8 mouse cellular contexts compared by ENCODE assay signal in genomic region chr2:113440326-113441197, GRCm38 (mm10).
DNase-seq lines count a peak whose midpoint lies in the region; ATAC-seq and TF ChIP-seq lines count a peak whose summit lies in the region.

No protein-coding gene starts in this region.

- no peaks in the 10 kb centered on the region for H3K27me3 ChIP-seq in forebrain, embryonic 11.5 days (ENCODE audit: control insufficient read depth, insufficient read depth, low read length)
- H3K27me3 ChIP-seq in limb, embryonic 10.5 days (ENCODE audit: low read depth, poor library complexity, severe bottlenecking): no peaks in the 10 kb centered on the region
- H3K27me3 ChIP-seq in midbrain, embryonic 10.5 days (ENCODE audit: low read depth, poor library complexity, severe bottlenecking): peaks cover 23% of the 10 kb centered on the region
- no peaks in the 10 kb centered on the region for H3K27me3 ChIP-seq in stomach, postnatal 0 days (ENCODE audit: control insufficient read depth, insufficient read depth, low read length)

- TF ChIP-seq CTCF in stomach, postnatal 0 days (IDR thresholded peaks at IDR 0.05; ENCODE audit: low read depth): no peak

- 0 out of 2 replicates have a peak overlapping the region, but pooled peaks have one; percentile 12 for H3K9ac ChIP-seq in forebrain, embryonic 11.5 days (ENCODE audit: low read length)
- H3K9ac ChIP-seq in stomach, postnatal 0 days (ENCODE audit: low read length): peak overlapping the region; percentile 59

- H3K4me1 ChIP-seq in forebrain, embryonic 11.5 days (replicated peaks; ENCODE audit: control insufficient read depth, insufficient read depth, low read length): peaks cover 1% of the 10 kb centered on the region; the same call in 1 of the 2 replicates
- H3K4me1 ChIP-seq in limb, embryonic 10.5 days: peaks cover 27% of the 10 kb centered on the region
- peaks cover 38% of the 10 kb centered on the region for H3K4me1 ChIP-seq in midbrain, embryonic 10.5 days
- 0 out of 2 replicates have a peak, but pooled peaks cover 3% of the 10 kb centered on the region for H3K4me1 ChIP-seq in stomach, postnatal 0 days (replicated peaks; ENCODE audit: control insufficient read depth, insufficient read depth)

- 15% methylated on average over 22 of the region's 22 CpGs for WGBS in forebrain, embryonic 11.5 days
- 3% methylated on average over 22 of the region's 22 CpGs for WGBS in limb, embryonic 10.5 days
- 15% methylated on average over 22 of the region's 22 CpGs for WGBS in midbrain, embryonic 10.5 days
- WGBS in stomach, postnatal 0 days: 11% methylated on average over 22 of the region's 22 CpGs

- peak; percentile 45 for ATAC-seq in forebrain, embryonic 11.5 days (replicated peaks; ENCODE audit: low FRiP score)
- peak; percentile 96 for ATAC-seq in stomach, postnatal 0 days (ENCODE audit: low FRiP score, low TSS enrichment)

- H3K4me2 ChIP-seq in forebrain, embryonic 11.5 days (ENCODE audit: low read depth, low read length, severe bottlenecking): peak overlapping the region; percentile 43
- H3K4me2 ChIP-seq in stomach, postnatal 0 days (replicated peaks; ENCODE audit: low read depth): peak overlapping the region; percentile 56

- H3K27ac ChIP-seq in forebrain, embryonic 11.5 days (ENCODE audit: low read depth, low read length): no peak overlapping the region
- H3K27ac ChIP-seq in limb, embryonic 10.5 days: peak overlapping the region; percentile 89
- H3K27ac ChIP-seq in midbrain, embryonic 10.5 days (replicated peaks): peak overlapping the region; percentile 46; the same call in 1 of the 2 replicates
- peak overlapping the region; percentile 92 for H3K27ac ChIP-seq in stomach, postnatal 0 days (replicated peaks)

- H3K36me3 ChIP-seq in forebrain, embryonic 11.5 days (ENCODE audit: control insufficient read depth, insufficient read depth, low read length): no peaks in the 10 kb centered on the region
- no peaks in the 10 kb centered on the region for H3K36me3 ChIP-seq in limb, embryonic 10.5 days
- no peaks in the 10 kb centered on the region for H3K36me3 ChIP-seq in midbrain, embryonic 10.5 days
- H3K36me3 ChIP-seq in stomach, postnatal 0 days (ENCODE audit: control insufficient read depth, insufficient read depth, low read length): no peaks in the 10 kb centered on the region

- H3K4me3 ChIP-seq in forebrain, embryonic 11.5 days (ENCODE audit: low read depth, low read length): 0 out of 2 replicates have a peak overlapping the region, but pooled peaks have one; percentile 5
- H3K4me3 ChIP-seq in limb, embryonic 10.5 days: peak overlapping the region; percentile 50
- peak overlapping the region; percentile 44 for H3K4me3 ChIP-seq in midbrain, embryonic 10.5 days
- H3K4me3 ChIP-seq in stomach, postnatal 0 days (ENCODE audit: low read depth, low read length): peak overlapping the region; percentile 34

- DNase-seq in thymus, postnatal 25 days: peak; percentile 1
- no peak for DNase-seq in thymus, postnatal 0 days (ENCODE audit: low spot score)
- DNase-seq in forebrain, embryonic 11.5 days (ENCODE audit: low spot score): no peak
- peak; percentile 38 for DNase-seq in heart, postnatal 4 days
- DNase-seq in limb, embryonic 10.5 days (ENCODE audit: low spot score): peak; percentile 66
- peak; percentile 34 for DNase-seq in midbrain, embryonic 10.5 days (ENCODE audit: low spot score)
- peak; percentile 86 for DNase-seq in stomach, postnatal 0 days (ENCODE audit: low spot score)
- no peak for DNase-seq in left cerebral cortex, adult 9 months (ENCODE audit: low spot score in 2 of 2)

- no peaks in the 10 kb centered on the region for H3K9me3 ChIP-seq in forebrain, embryonic 11.5 days (ENCODE audit: control insufficient read depth, low read length)
- H3K9me3 ChIP-seq in limb, embryonic 10.5 days (replicated peaks): no peaks in the 10 kb centered on the region
- no peaks in the 10 kb centered on the region for H3K9me3 ChIP-seq in midbrain, embryonic 10.5 days (replicated peaks)
- no peaks in the 10 kb centered on the region for H3K9me3 ChIP-seq in stomach, postnatal 0 days (ENCODE audit: control insufficient read depth, low read length)

- TF ChIP-seq EP300 in stomach, postnatal 0 days (optimal IDR thresholded peaks at IDR 0.05): no peak

Comparison
In these comparisons a context has a peak if more than half of its experiments do, and no peak if none do; other contexts are left out.
1. DNase-seq: peak in thymus, postnatal 25 days (single experiment), heart, postnatal 4 days (single experiment), limb, embryonic 10.5 days (single experiment), midbrain, embryonic 10.5 days (single experiment) and stomach, postnatal 0 days (single experiment); none in thymus, postnatal 0 days (single experiment), forebrain, embryonic 11.5 days (single experiment) and left cerebral cortex, adult 9 months (0 of 2).
2. Peak in every context shown above with its lines, with median percentiles within 50 percentile points of each other: H3K4me3 ChIP-seq.